Mouse (Mus musculus): ENCODE data around the gene Il1rn. TPM values are rescaled to one million over a fixed set of nuclear protein-coding genes. Genes with fewer than 3 reads are reported as not detected.

Il1rn gene
- polyA plus RNA-seq, 1 experiment = not detected

GRCm38 (mm10) chr2:24384393-24384792 lies 47.7 kb downstream of the Il1rn start:
- no peaks in the 10 kb centered on the region for H3K36me3 ChIP-seq (ENCODE audit: control insufficient read depth, insufficient read depth, low read length, poor library complexity, severe bottlenecking)
- H3K4me3 ChIP-seq (ENCODE audit: low read depth, low read length) = no peak overlapping the region
- TF ChIP-seq POLR2A (IDR thresholded peaks at IDR 0.05; ENCODE audit: insufficient read depth, low read length) = no peak
- no peak for TF ChIP-seq EP300 (IDR thresholded peaks at IDR 0.05; ENCODE audit: insufficient read depth, low read depth, low read length)
- no peak for TF ChIP-seq CTCF (IDR thresholded peaks at IDR 0.05; ENCODE audit: low read depth, low read length)
- H3K9ac ChIP-seq (ENCODE audit: low read depth, poor library complexity, severe bottlenecking) = no peak overlapping the region
- H3K27ac ChIP-seq (ENCODE audit: insufficient read depth, low read length) = no peak overlapping the region
- H3K4me1 ChIP-seq (ENCODE audit: control insufficient read depth, insufficient read depth, low read length) = no peaks in the 10 kb centered on the region
- H3K27me3 ChIP-seq (ENCODE audit: control insufficient read depth, insufficient read depth, low read length, poor library complexity, severe bottlenecking) = no peaks in the 10 kb centered on the region
- H3K9me3 ChIP-seq (replicated peaks; ENCODE audit: control insufficient read depth, insufficient read depth, low read length, poor library complexity, severe bottlenecking) = no peaks in the 10 kb centered on the region

- Histone ChIP-seq H3K9me3 (replicated peaks; ENCODE audit: control insufficient read depth, insufficient read depth, low read length, poor library complexity, severe bottlenecking) (no peaks in the 10 kb centered on the region), H3K9ac (ENCODE audit: low read depth, poor library complexity, severe bottlenecking) (peak overlapping the region; percentile 16; the same call in 1 of the 2 replicates)
These were observed 48.7 kb downstream of the Il1rn start for GRCm38 (mm10) chr2:24385111-24385961.

GRCm38 (mm10) chr2:24386158-24386963 lies 49.7 kb downstream of the Il1rn start:
- Histone ChIP-seq H3K27ac (ENCODE audit: insufficient read depth, low read length) (no peak overlapping the region), H3K4me1 (ENCODE audit: control insufficient read depth, insufficient read depth, low read length) (no peaks in the 10 kb centered on the region), H3K4me3 (ENCODE audit: low read depth, low read length) (peak overlapping the region; percentile 13), H3K27me3 (ENCODE audit: control insufficient read depth, insufficient read depth, low read length, poor library complexity, severe bottlenecking) (no peaks in the 10 kb centered on the region), H3K9ac (ENCODE audit: low read depth, poor library complexity, severe bottlenecking) (no peak overlapping the region), H3K9me3 (replicated peaks; ENCODE audit: control insufficient read depth, insufficient read depth, low read length, poor library complexity, severe bottlenecking) (no peaks in the 10 kb centered on the region), H3K36me3 (ENCODE audit: control insufficient read depth, insufficient read depth, low read length, poor library complexity, severe bottlenecking) (no peaks in the 10 kb centered on the region)
- no peak for TF ChIP-seq CTCF (IDR thresholded peaks at IDR 0.05; ENCODE audit: low read depth, low read length)
- no peak for TF ChIP-seq EP300 (IDR thresholded peaks at IDR 0.05; ENCODE audit: insufficient read depth, low read depth, low read length)
- TF ChIP-seq POLR2A (IDR thresholded peaks at IDR 0.05; ENCODE audit: insufficient read depth, low read length) = no peak

More at GRCm38 (mm10) chr2:24385111-24385961, 48.7 kb downstream of the Il1rn start:
- H3K27ac ChIP-seq (ENCODE audit: insufficient read depth, low read length) = no peak overlapping the region; the same call in 1 of the 2 replicates
- H3K4me3 ChIP-seq (ENCODE audit: low read depth, low read length) = peak overlapping the region; percentile 44
- H3K27me3 ChIP-seq (ENCODE audit: control insufficient read depth, insufficient read depth, low read length, poor library complexity, severe bottlenecking) = no peaks in the 10 kb centered on the region
- no peaks in the 10 kb centered on the region for H3K36me3 ChIP-seq (ENCODE audit: control insufficient read depth, insufficient read depth, low read length, poor library complexity, severe bottlenecking)
- TF ChIP-seq POLR2A (IDR thresholded peaks at IDR 0.05; ENCODE audit: insufficient read depth, low read length) = peak; percentile 33
- no peak for TF ChIP-seq CTCF (IDR thresholded peaks at IDR 0.05; ENCODE audit: low read depth, low read length)
- TF ChIP-seq EP300 (IDR thresholded peaks at IDR 0.05; ENCODE audit: insufficient read depth, low read depth, low read length) = peak; percentile 72; the same call in 1 of the 2 replicates
- no peaks in the 10 kb centered on the region for H3K4me1 ChIP-seq (ENCODE audit: control insufficient read depth, insufficient read depth, low read length)

GRCm38 (mm10) chr2:24386964-24387320 lies 50.3 kb downstream of the Il1rn start:
- Histone ChIP-seq H3K9me3 (replicated peaks; ENCODE audit: control insufficient read depth, insufficient read depth, low read length, poor library complexity, severe bottlenecking) (no peaks in the 10 kb centered on the region), H3K27me3 (ENCODE audit: control insufficient read depth, insufficient read depth, low read length, poor library complexity, severe bottlenecking) (no peaks in the 10 kb centered on the region), H3K4me1 (ENCODE audit: control insufficient read depth, insufficient read depth, low read length) (no peaks in the 10 kb centered on the region), H3K4me3 (ENCODE audit: low read depth, low read length) (0 out of 2 replicates have a peak overlapping the region, but pooled peaks have one; percentile 13), H3K27ac (ENCODE audit: insufficient read depth, low read length) (no peak overlapping the region), H3K9ac (ENCODE audit: low read depth, poor library complexity, severe bottlenecking) (no peak overlapping the region), H3K36me3 (ENCODE audit: control insufficient read depth, insufficient read depth, low read length, poor library complexity, severe bottlenecking) (no peaks in the 10 kb centered on the region)
- TF ChIP-seq POLR2A (IDR thresholded peaks at IDR 0.05; ENCODE audit: insufficient read depth, low read length) = no peak
- no peak for TF ChIP-seq CTCF (IDR thresholded peaks at IDR 0.05; ENCODE audit: low read depth, low read length)
- TF ChIP-seq EP300 (IDR thresholded peaks at IDR 0.05; ENCODE audit: insufficient read depth, low read depth, low read length) = no peak

GRCm38 (mm10) chr2:24387361-24388283 lies 51.0 kb downstream of the Il1rn start:
- Histone ChIP-seq H3K9me3 (replicated peaks; ENCODE audit: control insufficient read depth, insufficient read depth, low read length, poor library complexity, severe bottlenecking) (no peaks in the 10 kb centered on the region), H3K27me3 (ENCODE audit: control insufficient read depth, insufficient read depth, low read length, poor library complexity, severe bottlenecking) (no peaks in the 10 kb centered on the region), H3K4me1 (ENCODE audit: control insufficient read depth, insufficient read depth, low read length) (no peaks in the 10 kb centered on the region), H3K36me3 (ENCODE audit: control insufficient read depth, insufficient read depth, low read length, poor library complexity, severe bottlenecking) (no peaks in the 10 kb centered on the region), H3K27ac (ENCODE audit: insufficient read depth, low read length) (no peak overlapping the region), H3K4me3 (ENCODE audit: low read depth, low read length) (no peak overlapping the region), H3K9ac (ENCODE audit: low read depth, poor library complexity, severe bottlenecking) (no peak overlapping the region)
- TF ChIP-seq POLR2A (IDR thresholded peaks at IDR 0.05; ENCODE audit: insufficient read depth, low read length) (no peak), CTCF (IDR thresholded peaks at IDR 0.05; ENCODE audit: low read depth, low read length) (no peak), EP300 (IDR thresholded peaks at IDR 0.05; ENCODE audit: insufficient read depth, low read depth, low read length) (no peak)

Measured in ES-Bruce4 (cell line).